9 mouse cellular contexts compared by ENCODE assay signal in the genomic region with DNA sequence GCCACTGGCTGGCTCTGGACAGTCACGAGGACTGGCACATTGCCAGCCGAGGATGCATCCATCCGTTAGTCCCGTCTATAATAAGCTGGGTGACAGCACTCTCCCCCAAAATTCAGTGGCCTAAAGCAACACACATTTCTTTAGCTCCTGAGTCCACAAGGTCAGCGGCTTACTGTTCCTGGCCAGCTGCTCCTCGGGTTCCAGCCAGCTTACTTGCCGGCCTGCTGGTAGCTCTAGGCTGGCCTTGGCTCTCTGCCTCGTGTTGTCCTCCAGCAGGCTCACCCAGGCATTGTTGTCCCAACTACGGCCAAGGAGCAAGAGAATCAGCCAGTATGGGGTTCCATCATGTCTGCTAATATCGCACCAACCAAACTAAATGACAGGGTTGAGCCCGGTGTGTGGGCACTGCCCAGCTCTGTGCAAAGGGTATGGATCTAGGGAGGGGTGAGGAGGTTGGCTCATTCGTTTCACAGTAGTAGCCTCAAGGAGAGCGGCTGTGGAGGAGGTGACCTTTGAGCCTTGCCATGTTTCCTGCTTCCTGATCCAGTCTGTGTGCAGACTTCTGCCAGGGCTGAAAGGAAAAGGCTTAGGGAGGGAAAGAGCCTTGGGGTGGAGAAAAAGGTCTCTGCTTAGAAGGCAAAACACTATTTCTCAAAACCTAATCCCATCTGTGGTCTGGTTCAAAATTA.
DNase-seq lines count a peak whose midpoint lies in the region; ATAC-seq and TF ChIP-seq lines count a peak whose summit lies in the region.
"Had no signal": no experiment of that assay in that cellular context is flagged by ENCODE, and none has a peak within 500 bp of the region (broad histone marks: within the 10 kb centered on the region; RNA-seq: fewer than 3 reads in every experiment).

No protein-coding gene starts in this region.

- 35% methylated on average over 13 of the region's 13 CpGs for WGBS in heart, postnatal 0 days
- 22% methylated on average over 13 of the region's 13 CpGs for WGBS in large intestine, adult 2 months
- WGBS in embryonic facial prominence, embryonic 10.5 days = 72% methylated on average over 13 of the region's 13 CpGs

- H3K4me2 ChIP-seq in heart, postnatal 0 days (ENCODE audit: low read depth, low read length) = no peak overlapping the region
- H3K4me2 ChIP-seq: midbrain, embryonic 12.5 days had no signal

- H3K4me3 ChIP-seq in heart, postnatal 0 days (ENCODE audit: low read depth, low read length) = no peak overlapping the region
- H3K4me3 ChIP-seq in embryonic facial prominence, embryonic 10.5 days = no peak overlapping the region
- H3K4me3 ChIP-seq: midbrain, embryonic 12.5 days had no signal

- no peak for ATAC-seq in heart, postnatal 0 days (ENCODE audit: insufficient read depth, low read depth)
- ATAC-seq in erythroblast, adult 5-6 weeks (replicated peaks; ENCODE audit: low FRiP score, poor library complexity, severe bottlenecking) = no peak

- no peaks in the 10 kb centered on the region for H3K36me3 ChIP-seq in heart, postnatal 0 days (replicated peaks; ENCODE audit: control insufficient read depth, insufficient read depth, low read length)
- H3K36me3 ChIP-seq in embryonic facial prominence, embryonic 10.5 days (replicated peaks) = no peaks in the 10 kb centered on the region
- H3K36me3 ChIP-seq: midbrain, embryonic 12.5 days had no signal

- TF ChIP-seq EP300 in heart, postnatal 0 days (IDR thresholded peaks at IDR 0.05; ENCODE audit: low read depth) = no peak

- H3K9me3 ChIP-seq in heart, postnatal 0 days (replicated peaks; ENCODE audit: control insufficient read depth, low read length) = no peaks in the 10 kb centered on the region
- no peaks in the 10 kb centered on the region for H3K9me3 ChIP-seq in embryonic facial prominence, embryonic 10.5 days
- H3K9me3 ChIP-seq: midbrain, embryonic 12.5 days had no signal

- DNase-seq in left cerebral cortex, postnatal 4 days = peak; percentile 90
- no peak for DNase-seq in left cerebral cortex, adult 11 months (ENCODE audit: low spot score)
- DNase-seq in adrenal gland, postnatal 36 days = peak; percentile 85 to 86
- DNase-seq in heart, postnatal 0 days (ENCODE audit: low spot score) = peak; percentile 10
- DNase-seq in large intestine, adult 2 months (ENCODE audit: low read depth, low spot score) = peak; percentile 75
- DNase-seq in embryo, embryonic 10.5 days (ENCODE audit: low spot score) = no peak
- no peak for DNase-seq in embryonic facial prominence, embryonic 10.5 days (ENCODE audit: low spot score)

- intact Hi-C loops in left cerebral cortex, postnatal 4 days (cut with DNase I) = no loop called here

- peaks cover 15% of the 10 kb centered on the region for H3K4me1 ChIP-seq in heart, postnatal 0 days (ENCODE audit: control insufficient read depth, insufficient read depth)
- peaks cover 48% of the 10 kb centered on the region for H3K4me1 ChIP-seq in embryonic facial prominence, embryonic 10.5 days

- TF ChIP-seq CTCF in heart, postnatal 0 days (IDR thresholded peaks at IDR 0.05; ENCODE audit: low read depth) = no peak

- no peaks in the 10 kb centered on the region for H3K27me3 ChIP-seq in heart, postnatal 0 days (ENCODE audit: control insufficient read depth, insufficient read depth, low read length)
- 0 out of 2 replicates have a peak, but pooled peaks cover 4% of the 10 kb centered on the region for H3K27me3 ChIP-seq in embryonic facial prominence, embryonic 10.5 days (replicated peaks; ENCODE audit: low read depth, poor library complexity, severe bottlenecking)

- H3K9ac ChIP-seq in heart, postnatal 0 days (replicated peaks; ENCODE audit: low read depth, low read length) = no peak overlapping the region
- H3K9ac ChIP-seq: midbrain, embryonic 12.5 days had no signal

- H3K27ac ChIP-seq in heart, postnatal 0 days (ENCODE audit: low read depth) = peak overlapping the region; percentile 33
- no peak overlapping the region; the same call in 1 of the 2 replicates for H3K27ac ChIP-seq in embryonic facial prominence, embryonic 10.5 days (replicated peaks)
- H3K27ac ChIP-seq: midbrain, embryonic 12.5 days had no signal

Comparison
In these comparisons a context has a peak if more than half of its experiments do, and no peak if none do; other contexts are left out.
1. DNase-seq: peak in left cerebral cortex, postnatal 4 days (single experiment), adrenal gland, postnatal 36 days (2 of 2), heart, postnatal 0 days (single experiment) and large intestine, adult 2 months (single experiment); none in left cerebral cortex, adult 11 months (single experiment), embryo, embryonic 10.5 days (single experiment) and embryonic facial prominence, embryonic 10.5 days (single experiment).